Mouse (Mus musculus) midbrain, embryonic 13.5 days (tissue): ENCODE measurements around the gene Gm42957. TPM values are rescaled to one million over a fixed set of nuclear protein-coding genes. Genes with fewer than 3 reads are reported as not detected.

Experiments
- ATAC-seq: fragments of 200-750 bp; cut with Nextera tagmentation; 2 replicates; pipeline ENCODE4 v1.8.0; 2017; ENCODE audit warnings: mild to moderate bottlenecking, moderate TSS enrichment, moderate library complexity
- H3K27ac ChIP-seq: fragments of 300-500 bp; sonication (generic); 2 replicates; pipeline ENCODE4 v1.5.1; 2015; ENCODE audit warnings: inconsistent platforms, mild to moderate bottlenecking, moderate library complexity
- H3K27me3 ChIP-seq: fragments of 300-500 bp; sonication (generic); 2 replicates; pipeline ENCODE4 v1.6.1; 2015; ENCODE audit warnings: mild to moderate bottlenecking, inconsistent platforms
- H3K36me3 ChIP-seq: fragments of 300-500 bp; sonication (generic); 2 replicates; pipeline ENCODE4 v1.6.1; 2015; ENCODE audit warnings: mild to moderate bottlenecking, inconsistent platforms
- H3K4me1 ChIP-seq: fragments of 300-500 bp; sonication (generic); replicated peaks from 2 replicates; pipeline ENCODE4 v1.6.1; 2015; ENCODE audit warnings: inconsistent platforms
- H3K4me2 ChIP-seq: fragments of 300-500 bp; sonication (generic); replicated peaks from 2 replicates; pipeline ENCODE4 v1.6.1; 2015; ENCODE audit warnings: moderate library complexity, mild to moderate bottlenecking, inconsistent platforms
- H3K4me3 ChIP-seq: fragments of 300-500 bp; sonication (generic); replicated peaks from 2 replicates; pipeline ENCODE4 v1.5.1; 2015; ENCODE audit warnings: mild to moderate bottlenecking, inconsistent platforms
- H3K9ac ChIP-seq: fragments of 300-500 bp; sonication (generic); replicated peaks from 2 replicates; pipeline ENCODE4 v1.6.1; 2015; ENCODE audit warnings: mild to moderate bottlenecking, inconsistent platforms
- H3K9me3 ChIP-seq: fragments of 300-500 bp; sonication (generic); 2 replicates; pipeline ENCODE4 v1.6.1; 2016; ENCODE audit warnings: mild to moderate bottlenecking, inconsistent platforms
- WGBS: fragments of 180-500 bp; shearing (Covaris S2); methylation state at CpG from one replicate; pipeline ENCODE4 v1.1.7; 2015; 5-methylcytosine and 5-hydroxymethylcytosine counted together
- polyA plus RNA-seq: library from polyadenylated mRNA; unstranded; fragments of >200 nt; fragmentation: Nextera tagmentation; extraction: Ambion mirVana; gene quantifications from 2 replicates; pipeline ENCODE4 v1.2.1, GENCODE M21; 2015

The Gm42957 gene
- polyA plus RNA-seq, result 0.15 and 0.16 TPM in 2 replicates

DNA sequence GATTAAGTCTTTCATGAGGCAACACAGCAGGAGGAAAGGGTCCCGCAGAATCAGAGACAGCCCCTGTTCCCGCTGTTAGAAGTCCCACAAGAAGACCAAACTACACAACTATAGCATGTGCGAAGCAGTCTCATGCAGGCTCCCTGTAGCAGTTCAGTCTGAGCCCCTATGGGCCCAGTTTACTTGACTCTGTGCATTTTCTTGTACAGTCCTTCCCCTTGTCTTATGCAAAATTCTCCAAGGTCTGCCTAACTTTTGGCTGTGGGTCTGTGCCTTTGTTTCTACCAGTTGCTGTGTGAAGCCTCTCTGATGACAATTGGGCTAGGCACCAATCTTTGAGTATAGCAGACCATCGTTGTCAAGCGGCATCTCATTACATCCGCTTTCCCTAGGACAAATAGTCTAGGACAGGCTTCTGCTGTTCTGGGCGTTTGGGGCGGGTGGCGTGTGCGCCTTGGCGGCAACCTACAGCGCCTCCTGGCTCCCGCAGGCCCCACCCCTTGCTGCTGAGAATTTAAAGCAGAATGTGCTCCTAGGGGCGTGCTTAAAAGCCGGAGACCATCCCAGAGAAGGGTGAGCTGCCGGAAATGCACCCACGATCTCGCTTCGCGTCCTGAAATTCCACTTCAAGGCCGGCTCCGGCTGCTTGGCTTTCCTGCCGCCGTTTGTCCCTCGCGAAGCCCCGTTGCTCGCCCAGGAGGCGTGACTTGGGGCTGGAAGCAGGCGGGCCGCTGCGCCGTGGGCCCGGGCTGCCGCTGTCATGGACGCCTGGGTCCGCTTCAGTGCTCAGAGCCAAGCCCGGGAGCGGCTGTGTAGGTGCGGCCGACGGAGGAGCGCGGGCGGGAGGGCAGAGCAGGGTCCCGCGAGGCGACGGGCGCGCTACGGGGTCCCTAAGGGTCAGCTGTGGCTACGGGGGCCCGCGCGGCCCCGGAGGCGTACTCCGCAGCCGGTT, at the start of gene Gm42957, which contains the start of gene Pex11b:
Gene Gm42957 (plus strand): TSS at position 547 of the 952 bp plus-strand sequence.
Gene Pex11b (plus strand): TSS at position 449 of the 952 bp plus-strand sequence.
- 2% methylated on average over 60 of the region's 60 CpGs for WGBS
- Histone ChIP-seq H3K4me2 (peak within 1 kb of the TSS; percentile 94), H3K27me3 (no peaks in the 10 kb centered on the region), H3K4me3 (peak within 1 kb of the TSS; percentile 95), H3K9ac (peak within 1 kb of the TSS; percentile 95), H3K36me3 (peaks cover 48% of the 10 kb centered on the region), H3K9me3 (no peaks in the 10 kb centered on the region), H3K27ac (peak within 1 kb of the TSS; percentile 88), H3K4me1 (peaks cover 35% of the 10 kb centered on the region)
- ATAC-seq, result peak; percentile 94

DNA sequence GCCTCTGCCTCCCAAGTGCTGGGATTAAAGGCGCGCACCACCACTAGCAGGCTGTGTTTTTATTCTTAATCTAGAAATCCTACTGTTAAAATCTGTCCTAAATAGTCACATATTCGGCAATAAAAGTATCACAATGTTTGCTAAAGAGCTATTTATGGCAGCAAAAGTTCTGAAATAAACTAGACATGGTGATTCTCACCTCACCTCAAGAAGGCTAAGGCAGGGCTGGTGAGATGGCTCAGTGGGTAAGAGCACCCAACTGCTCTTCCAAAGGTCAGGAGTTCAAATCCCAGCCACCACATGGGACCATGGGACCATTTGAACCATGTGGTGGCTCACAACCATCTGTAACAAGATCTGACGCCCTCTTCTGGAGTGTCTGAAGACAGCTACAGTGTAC, 44.6 kb upstream of the Gm42957 start:
- H3K36me3 ChIP-seq, result no peaks in the 10 kb centered on the region
- peaks cover 8% of the 10 kb centered on the region; the same call in 1 of the 2 replicates for H3K27me3 ChIP-seq
- no peaks in the 10 kb centered on the region for H3K9me3 ChIP-seq
- no peak overlapping the region for H3K4me3 ChIP-seq
- H3K9ac ChIP-seq, result no peak overlapping the region
- WGBS, result 80% methylated on average over 4 of the region's 4 CpGs
- H3K4me1 ChIP-seq, result peaks cover 19% of the 10 kb centered on the region
- no peak overlapping the region for H3K4me2 ChIP-seq
- no peak overlapping the region for H3K27ac ChIP-seq
- no peak for ATAC-seq

DNA sequence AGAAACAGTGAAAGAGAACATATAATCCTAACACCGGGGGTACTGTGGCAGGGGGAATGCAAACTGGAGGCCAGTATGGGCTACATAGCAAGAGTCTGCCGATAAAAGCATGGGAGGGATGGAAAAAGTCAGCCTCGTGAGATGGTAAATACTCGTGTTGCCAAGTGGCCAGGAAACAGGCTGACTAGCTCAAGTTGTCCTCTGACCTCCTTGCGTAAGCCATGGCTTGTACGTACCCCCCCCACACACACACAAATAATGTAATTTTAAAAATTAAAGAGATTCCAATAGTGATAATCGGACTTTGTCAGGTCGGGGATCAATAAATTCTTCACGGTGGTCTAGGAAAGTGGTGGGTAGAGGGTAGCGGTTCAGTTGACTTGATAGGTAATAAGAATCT, 41.9 kb upstream of the Gm42957 start:
- peak overlapping the region; percentile 76 for H3K27ac ChIP-seq
- H3K9me3 ChIP-seq, result no peaks in the 10 kb centered on the region
- peak overlapping the region; percentile 70 for H3K4me2 ChIP-seq
- peak overlapping the region; percentile 78 for H3K9ac ChIP-seq
- no peaks in the 10 kb centered on the region for H3K36me3 ChIP-seq
- H3K27me3 ChIP-seq, result peaks cover 12% of the 10 kb centered on the region; the same call in 1 of the 2 replicates
- WGBS, result 1% methylated on average over 10 of the region's 10 CpGs
- H3K4me3 ChIP-seq, result peak overlapping the region; percentile 67
- H3K4me1 ChIP-seq, result peaks cover 46% of the 10 kb centered on the region
- no peak for ATAC-seq

DNA sequence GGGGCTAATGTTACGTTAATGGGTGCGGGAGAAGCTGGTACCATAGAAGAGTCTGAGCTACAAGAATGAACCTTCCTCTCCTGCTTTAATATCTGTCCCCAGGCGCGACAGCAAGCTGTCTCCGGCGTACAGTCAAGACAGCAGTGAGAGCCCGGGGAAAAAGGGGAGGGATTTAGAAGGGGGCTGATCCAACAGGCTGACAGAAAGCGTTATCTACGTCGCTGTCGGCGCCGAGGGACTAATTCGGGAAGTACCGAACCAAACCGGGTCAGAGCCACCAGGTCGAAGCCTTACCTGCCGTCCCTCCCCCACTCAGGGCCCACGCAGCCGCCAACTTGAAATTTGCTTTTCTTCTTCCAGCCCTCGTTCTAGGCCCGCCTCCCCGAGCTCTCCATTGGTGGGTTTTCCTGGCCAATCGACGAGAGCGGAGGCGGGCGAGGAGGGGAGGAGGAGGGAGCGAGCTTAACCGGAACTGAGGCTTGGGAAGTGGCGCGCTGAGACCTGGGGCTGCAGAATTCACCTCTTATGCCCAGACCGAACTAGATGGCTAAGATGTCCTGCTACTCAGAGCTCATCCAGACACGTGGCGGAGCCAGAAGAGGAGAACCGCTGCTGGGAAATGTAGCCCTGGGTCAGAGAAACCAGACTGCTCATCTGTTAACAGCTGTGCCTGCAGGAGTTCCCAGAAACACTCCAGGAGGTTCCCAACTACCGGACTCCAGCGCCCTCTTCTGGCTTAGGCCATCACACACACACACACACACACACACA, 41.3 kb upstream of the Gm42957 start, which contains the start of gene Polr3gl:
Gene Polr3gl (minus strand): TSS at position 392 of the 771 bp plus-strand sequence.
- H3K4me1 ChIP-seq, result peaks cover 52% of the 10 kb centered on the region
- peak; percentile 88 for ATAC-seq
- H3K9me3 ChIP-seq, result no peaks in the 10 kb centered on the region
- WGBS, result under 1% methylated on average over 38 of the region's 38 CpGs
- peak within 1 kb of the TSS; percentile 70 for H3K4me2 ChIP-seq
- H3K27me3 ChIP-seq, result peaks cover 14% of the 10 kb centered on the region; the same call in 1 of the 2 replicates
- H3K9ac ChIP-seq, result peak within 1 kb of the TSS; percentile 78
- peak within 1 kb of the TSS; percentile 67 for H3K4me3 ChIP-seq
- H3K27ac ChIP-seq, result peak within 1 kb of the TSS; percentile 76
- no peaks in the 10 kb centered on the region for H3K36me3 ChIP-seq

DNA sequence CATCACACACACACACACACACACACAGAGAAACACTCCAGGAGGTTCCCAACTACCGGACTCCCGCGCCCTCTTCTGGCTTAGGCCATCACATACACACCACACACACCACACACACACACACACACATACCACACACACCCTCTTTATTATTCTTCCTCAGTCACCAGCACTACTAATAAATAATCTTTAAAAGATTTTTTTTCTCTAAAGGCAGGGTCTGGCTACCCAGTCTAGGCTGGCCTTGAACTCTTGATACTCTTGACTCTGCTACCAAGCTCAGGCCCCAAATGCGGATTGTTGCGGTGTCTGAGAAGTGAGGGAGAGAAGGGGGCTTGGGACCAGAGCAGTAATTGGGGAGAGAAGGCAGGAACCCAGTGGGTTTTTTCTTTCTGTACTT, 40.4 kb upstream of the Gm42957 start:
- 81% methylated on average over 5 of the region's 5 CpGs for WGBS

DNA sequence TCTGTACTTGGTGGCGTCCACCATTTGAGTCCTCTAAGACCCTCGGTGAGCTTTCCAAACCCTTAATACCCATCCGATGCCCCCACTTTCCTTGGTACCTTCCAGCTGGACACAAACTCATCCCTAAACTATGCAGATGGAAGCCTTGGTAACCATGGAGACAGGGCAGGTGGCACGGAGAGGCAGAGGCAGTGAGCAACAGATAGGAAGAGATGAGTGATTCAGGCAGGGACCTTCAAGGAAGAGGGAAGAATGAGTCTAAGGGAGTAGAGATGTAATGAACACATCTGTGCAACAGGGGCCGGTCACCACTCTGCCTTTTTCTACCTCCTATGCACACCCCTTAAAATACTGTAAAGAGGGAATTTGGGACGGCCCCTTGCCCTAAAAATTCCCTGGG, 39.6 kb upstream of the Gm42957 start:
- ATAC-seq, result no peak
- Histone ChIP-seq H3K4me3 (peak overlapping the region; percentile 51), H3K27ac (no peak overlapping the region), H3K4me2 (peak overlapping the region; percentile 85), H3K9me3 (no peaks in the 10 kb centered on the region), H3K4me1 (peaks cover 67% of the 10 kb centered on the region), H3K36me3 (no peaks in the 10 kb centered on the region), H3K9ac (no peak overlapping the region), H3K27me3 (peaks cover 14% of the 10 kb centered on the region; the same call in 1 of the 2 replicates)
- 15% methylated on average over 6 of the region's 6 CpGs for WGBS

More for the DNA sequence above, 40.4 kb upstream of the Gm42957 start:
- H3K9me3 ChIP-seq, result no peaks in the 10 kb centered on the region
- no peaks in the 10 kb centered on the region for H3K36me3 ChIP-seq
- peaks cover 59% of the 10 kb centered on the region for H3K4me1 ChIP-seq
- H3K9ac ChIP-seq, result no peak overlapping the region
- peaks cover 14% of the 10 kb centered on the region; the same call in 1 of the 2 replicates for H3K27me3 ChIP-seq
- no peak overlapping the region for H3K4me2 ChIP-seq
- ATAC-seq, result no peak
- no peak overlapping the region for H3K27ac ChIP-seq
- H3K4me3 ChIP-seq, result no peak overlapping the region

DNA sequence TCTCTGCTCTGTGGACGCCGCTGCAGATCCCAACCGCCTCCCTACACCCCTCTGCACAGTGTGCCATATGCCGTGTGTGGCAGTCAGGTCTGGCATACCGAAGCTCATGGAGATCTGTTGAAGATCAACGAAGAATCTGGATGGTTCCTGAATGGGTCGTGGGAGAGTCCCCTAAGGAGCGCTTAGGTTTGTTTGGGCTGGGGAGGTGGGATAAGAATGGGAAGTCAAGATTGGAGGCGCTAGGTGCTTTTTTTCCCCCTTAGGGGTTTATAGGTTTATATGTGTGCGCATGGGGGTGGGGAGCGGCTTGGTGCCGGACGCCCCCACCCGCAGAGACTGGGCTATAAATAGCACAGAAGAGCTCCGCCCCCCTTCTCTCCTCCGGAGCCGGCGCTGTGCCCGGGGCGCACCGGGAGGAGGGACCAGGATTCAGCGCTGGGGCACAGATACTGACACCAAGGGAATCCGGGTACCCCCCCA, 39.0 kb upstream of the Gm42957 start, which contains the start of gene Ankrd34a:
Gene Ankrd34a (plus strand): TSS at position 409 of the 480 bp plus-strand sequence.
- Histone ChIP-seq H3K9ac (peak within 1 kb of the TSS; percentile 74), H3K9me3 (no peaks in the 10 kb centered on the region), H3K27me3 (peaks cover 14% of the 10 kb centered on the region; the same call in 1 of the 2 replicates), H3K27ac (peak within 1 kb of the TSS; percentile 64; the same call in 1 of the 2 replicates), H3K36me3 (no peaks in the 10 kb centered on the region), H3K4me1 (peaks cover 67% of the 10 kb centered on the region), H3K4me2 (peak within 1 kb of the TSS; percentile 85), H3K4me3 (peak within 1 kb of the TSS; percentile 51)
- no peak for ATAC-seq
- WGBS, result under 1% methylated on average over 19 of the region's 23 CpGs

DNA sequence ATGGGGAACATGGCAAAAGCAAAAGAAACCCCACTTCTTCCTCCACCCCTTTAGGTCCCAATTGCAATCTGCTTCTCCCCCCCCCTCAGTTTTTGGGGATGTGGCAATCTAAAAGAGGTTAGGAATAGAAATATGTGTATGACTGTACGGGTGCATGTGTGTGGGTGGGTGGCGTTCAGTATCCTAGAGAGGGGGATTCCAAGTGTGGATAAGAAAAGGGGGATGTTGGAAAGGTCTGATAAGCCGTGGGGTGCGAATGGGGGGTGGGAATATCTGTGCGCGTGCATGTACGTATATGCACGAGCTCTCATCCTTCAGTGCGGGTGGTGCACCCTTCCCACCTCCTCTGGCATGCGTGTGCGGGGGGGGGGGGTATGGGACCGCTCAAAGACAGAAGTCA, 38.4 kb upstream of the Gm42957 start:
- peak overlapping the region; percentile 51 for H3K4me3 ChIP-seq
- 0 out of 2 replicates have a peak overlapping the region, but pooled peaks have one; percentile 64 for H3K27ac ChIP-seq
- peaks cover 14% of the 10 kb centered on the region; the same call in 1 of the 2 replicates for H3K27me3 ChIP-seq
- under 1% methylated on average over 12 of the region's 12 CpGs for WGBS
- H3K4me1 ChIP-seq, result peaks cover 69% of the 10 kb centered on the region
- H3K4me2 ChIP-seq, result peak overlapping the region; percentile 85
- ATAC-seq, result no peak
- H3K9ac ChIP-seq, result peak overlapping the region; percentile 74
- H3K36me3 ChIP-seq, result no peaks in the 10 kb centered on the region
- no peaks in the 10 kb centered on the region for H3K9me3 ChIP-seq

DNA sequence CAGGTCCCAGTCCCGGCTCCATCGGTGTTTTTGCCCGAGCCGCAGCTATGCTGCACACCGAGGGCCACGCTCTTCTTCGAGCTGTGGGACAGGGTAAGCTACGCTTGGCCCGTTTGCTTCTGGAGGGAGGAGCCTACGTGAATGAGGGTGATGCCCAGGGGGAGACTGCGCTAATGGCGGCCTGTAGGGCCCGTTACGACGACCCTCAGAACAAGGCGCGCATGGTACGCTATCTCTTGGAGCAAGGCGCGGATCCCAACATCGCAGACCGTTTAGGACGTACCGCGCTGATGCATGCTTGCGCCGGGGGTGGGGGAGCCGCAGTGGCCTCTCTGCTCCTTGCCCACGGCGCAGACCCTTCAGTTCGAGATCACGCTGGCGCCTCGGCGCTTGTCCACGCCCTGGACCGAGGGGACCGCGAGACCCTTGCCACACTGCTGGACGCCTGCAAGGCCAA, 37.8 kb upstream of the Gm42957 start:
- H3K36me3 ChIP-seq, result no peaks in the 10 kb centered on the region
- under 1% methylated on average over 40 of the region's 40 CpGs for WGBS
- peak overlapping the region; percentile 74 for H3K9ac ChIP-seq
- H3K27ac ChIP-seq, result peak overlapping the region; percentile 64
- H3K4me1 ChIP-seq, result peaks cover 71% of the 10 kb centered on the region
- peak overlapping the region; percentile 85 for H3K4me2 ChIP-seq
- ATAC-seq, result 0 out of 2 replicates have a peak, but pooled peaks have one; percentile 4
- H3K4me3 ChIP-seq, result peak overlapping the region; percentile 51
- H3K27me3 ChIP-seq, result peaks cover 14% of the 10 kb centered on the region; the same call in 1 of the 2 replicates
- no peaks in the 10 kb centered on the region for H3K9me3 ChIP-seq

DNA sequence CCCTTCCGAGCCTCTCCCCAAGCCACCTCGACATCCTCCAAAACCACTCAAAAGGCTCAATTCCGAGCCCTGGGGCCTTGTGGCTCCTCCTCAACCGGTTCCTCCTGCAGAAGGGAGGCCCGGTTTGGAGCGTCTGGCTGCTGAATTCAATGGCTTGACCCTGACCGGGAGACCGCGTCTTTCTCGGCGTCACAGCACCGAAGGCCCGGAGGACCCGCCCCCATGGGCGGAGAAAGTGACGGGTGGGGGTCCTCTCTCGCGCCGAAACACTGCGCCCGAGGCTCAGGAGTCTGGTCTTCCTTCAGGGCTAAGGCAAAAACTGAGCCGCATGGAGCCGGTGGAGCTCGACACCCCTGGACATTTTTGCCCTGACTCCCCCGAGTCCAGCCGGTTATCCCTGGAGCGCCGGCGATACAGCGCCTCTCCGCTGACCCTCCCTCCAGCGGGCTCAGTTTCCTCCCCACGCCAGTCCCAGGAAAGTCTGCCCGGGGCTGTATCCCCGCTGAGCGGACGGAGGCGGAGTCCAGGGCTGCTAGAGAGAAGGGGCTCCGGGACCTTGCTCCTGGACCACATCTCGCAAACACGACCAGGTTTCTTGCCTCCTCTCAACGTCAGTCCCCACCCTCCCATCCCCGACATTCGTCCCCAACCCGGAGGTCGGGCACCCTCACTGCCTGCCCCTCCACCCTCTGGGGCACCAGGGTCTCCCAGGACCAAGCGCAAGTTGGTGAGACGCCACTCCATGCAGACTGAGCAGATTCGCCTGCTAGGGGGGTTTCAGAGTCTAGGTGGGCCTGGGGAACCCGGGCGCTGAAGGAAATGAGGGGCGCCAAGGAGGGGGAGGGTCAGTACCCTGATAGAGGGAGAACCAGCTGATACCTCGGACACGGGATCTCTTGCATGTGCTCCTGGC, 36.9 kb upstream of the Gm42957 start:
- Histone ChIP-seq H3K9ac (peak overlapping the region; percentile 74), H3K4me2 (peak overlapping the region; percentile 85), H3K27me3 (peaks cover 14% of the 10 kb centered on the region; the same call in 1 of the 2 replicates), H3K27ac (peak overlapping the region; percentile 64), H3K4me1 (peaks cover 71% of the 10 kb centered on the region), H3K36me3 (no peaks in the 10 kb centered on the region), H3K9me3 (no peaks in the 10 kb centered on the region), H3K4me3 (peak overlapping the region; percentile 51)
- no peak for ATAC-seq
- under 1% methylated on average over 54 of the region's 54 CpGs for WGBS
